Mouse (Mus musculus) 3134 (cell line): Measurements from ENCODE around the gene Bscl2.

Experiments used
- DNase-seq: peaks from one replicate; pipeline ENCODE4 v3.0.0-alpha.2; 2011; ENCODE audit warnings: low spot score; ENCODE audit not compliant: insufficient read length; ENCODE audit errors: extremely low read depth

Gene Bscl2

DNA sequence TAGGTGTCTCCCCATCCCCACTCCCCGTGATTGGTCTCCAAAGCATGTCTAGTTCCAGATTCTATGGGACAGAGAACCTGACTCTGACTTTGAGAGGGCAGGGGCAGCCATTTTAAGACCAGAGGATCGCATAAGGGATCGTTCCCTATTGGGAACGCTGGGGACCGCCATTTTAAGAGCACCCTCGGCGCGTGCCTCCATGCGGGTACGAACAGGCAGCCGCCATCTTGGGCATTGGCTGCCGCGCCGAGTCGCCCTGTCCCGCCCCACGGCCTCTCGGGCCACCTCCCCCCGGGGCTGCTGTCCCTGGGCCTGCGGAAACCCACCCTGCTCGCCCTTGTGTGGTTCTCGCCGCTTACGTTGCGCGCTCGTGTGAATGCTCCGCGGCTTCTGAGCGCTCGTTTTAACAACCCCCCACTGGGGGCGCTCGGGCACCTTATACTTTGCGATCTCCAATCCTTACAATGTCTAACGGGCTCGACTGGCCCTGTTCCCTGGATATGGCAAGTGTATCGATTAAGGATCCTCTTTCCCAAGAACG lies at the start of gene Bscl2:
Bscl2 (plus strand) TSS at position 217 of the 541 bp plus-strand sequence.
- peak; percentile 17 for DNase-seq

- no peak for DNase-seq
Observed at GRCm38 (mm10) chr19:8788521-8788920, 48.7 kb upstream of the Bscl2 start.

GRCm38 (mm10) chr19:8789171-8789570 lies 48.1 kb upstream of the Bscl2 start:
- no peak for DNase-seq

DNA sequence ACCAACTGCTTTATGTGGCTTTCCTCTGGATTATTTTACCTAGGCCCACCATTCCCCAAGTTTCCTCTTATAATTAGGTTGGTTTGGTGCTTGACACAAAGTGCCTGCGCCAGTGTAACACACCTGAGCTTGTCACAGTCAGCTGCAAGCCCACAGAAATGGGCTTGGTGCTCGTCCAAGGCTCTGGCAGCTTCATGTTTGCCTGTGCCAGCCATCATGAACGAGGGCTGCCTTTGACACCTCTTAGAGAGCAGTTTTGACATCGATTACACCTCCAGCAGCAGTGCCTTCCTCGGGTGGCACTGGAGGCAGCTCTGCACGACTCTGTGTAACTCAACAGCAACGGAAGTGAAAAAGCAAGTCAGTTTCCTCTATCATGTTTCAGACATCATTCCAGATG lies 47.1 kb upstream of the Bscl2 start:
- no peak for DNase-seq

- DNase-seq = peak; percentile 93
Observed at GRCm38 (mm10) chr19:8798264-8798946, 38.9 kb upstream of the Bscl2 start, which contains the start of gene Polr2g. TSS of gene Polr2g (minus strand) at chr19:8798577.

- no peak for DNase-seq
Observed at GRCm38 (mm10) chr19:8798947-8799315, 38.3 kb upstream of the Bscl2 start.

GRCm38 (mm10) chr19:8802130-8802821 lies 35.0 kb upstream of the Bscl2 start, which contains the start of gene Zbtb3:
TSS of gene Zbtb3 (plus strand) at chr19:8802555.
- DNase-seq = peak; percentile 89

DNA sequence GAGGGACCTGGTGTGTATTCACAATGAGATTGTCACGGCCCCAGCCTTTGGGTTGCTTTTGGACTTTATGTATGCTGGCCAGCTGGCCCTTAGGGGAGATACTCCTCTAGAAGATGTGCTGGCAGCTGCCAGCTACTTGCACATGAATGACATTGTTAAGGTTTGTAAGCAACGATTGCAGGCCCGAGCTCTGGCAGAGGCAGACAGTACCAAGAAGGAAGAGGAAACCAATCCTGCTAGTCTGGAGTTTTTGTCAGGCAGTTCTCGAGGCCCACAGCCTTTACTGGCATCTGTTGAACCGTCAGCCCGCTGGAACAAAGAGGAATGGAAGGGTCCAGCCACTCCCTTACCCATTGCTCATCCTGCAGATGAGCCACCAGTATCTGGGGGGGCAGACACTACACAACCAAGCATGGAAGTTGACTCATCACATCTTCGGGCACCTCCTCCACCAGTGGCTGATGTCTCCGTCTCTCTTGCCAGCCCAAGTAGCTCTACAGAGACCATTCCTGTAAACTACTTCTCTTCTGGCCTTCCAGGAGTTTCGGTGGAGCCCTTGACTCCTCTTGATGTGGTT lies 34.0 kb upstream of the Bscl2 start:
- no peak for DNase-seq

DNA sequence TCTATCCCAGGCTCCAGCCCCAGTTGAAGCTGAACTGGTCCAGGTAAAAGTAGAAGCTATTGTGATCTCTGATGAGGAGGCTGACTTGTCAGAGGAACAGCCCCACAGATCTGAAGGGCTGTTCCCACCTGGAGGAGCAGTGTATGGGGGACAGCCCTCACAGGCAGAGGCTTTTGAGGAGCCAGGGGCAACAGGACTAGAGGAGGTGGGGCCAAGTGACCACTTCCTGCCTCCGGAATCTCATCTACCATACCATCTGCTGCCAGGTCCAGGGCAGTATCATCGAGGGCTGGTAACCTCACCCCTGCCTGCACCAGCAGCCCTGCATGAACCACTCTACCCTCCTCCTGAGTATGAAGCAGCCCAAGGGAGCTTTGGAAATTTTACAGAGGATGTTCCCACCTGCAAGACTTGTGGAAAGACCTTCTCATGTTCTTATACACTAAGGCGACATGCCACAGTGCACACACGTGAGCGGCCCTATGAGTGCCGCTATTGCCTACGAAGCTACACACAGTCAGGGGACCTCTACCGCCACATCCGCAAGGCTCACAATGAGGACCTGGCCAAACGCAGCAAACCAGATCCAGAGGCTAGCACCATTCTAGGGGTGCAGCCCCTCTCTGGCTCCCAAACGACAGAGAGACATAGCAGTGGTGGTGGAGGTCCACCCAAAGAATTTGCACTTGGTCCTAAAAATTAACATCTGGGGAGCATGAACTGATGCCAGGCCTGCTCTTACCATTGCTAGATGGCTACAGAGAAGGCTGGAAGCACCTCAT lies 33.2 kb upstream of the Bscl2 start:
- no peak for DNase-seq

GRCm38 (mm10) chr19:8806810-8807209 lies 30.5 kb upstream of the Bscl2 start:
- no peak for DNase-seq

- no peak for DNase-seq
Observed at GRCm38 (mm10) chr19:8815812-8816211, 21.5 kb upstream of the Bscl2 start.

GRCm38 (mm10) chr19:8817001-8817400 lies 20.3 kb upstream of the Bscl2 start:
- DNase-seq = no peak

- no peak for DNase-seq
Observed at GRCm38 (mm10) chr19:8818301-8818798, 18.9 kb upstream of the Bscl2 start.

GRCm38 (mm10) chr19:8818801-8819595 lies 18.3 kb upstream of the Bscl2 start, which contains the start of gene Ttc9c:
TSS of gene Ttc9c (minus strand) at chr19:8819333.
- DNase-seq = peak; percentile 93

- peak; percentile 99 for DNase-seq
Observed at GRCm38 (mm10) chr19:8819596-8820423, 17.5 kb upstream of the Bscl2 start, which contains the start of gene Hnrnpul2. TSS of gene Hnrnpul2 (plus strand) at chr19:8820010.

DNA sequence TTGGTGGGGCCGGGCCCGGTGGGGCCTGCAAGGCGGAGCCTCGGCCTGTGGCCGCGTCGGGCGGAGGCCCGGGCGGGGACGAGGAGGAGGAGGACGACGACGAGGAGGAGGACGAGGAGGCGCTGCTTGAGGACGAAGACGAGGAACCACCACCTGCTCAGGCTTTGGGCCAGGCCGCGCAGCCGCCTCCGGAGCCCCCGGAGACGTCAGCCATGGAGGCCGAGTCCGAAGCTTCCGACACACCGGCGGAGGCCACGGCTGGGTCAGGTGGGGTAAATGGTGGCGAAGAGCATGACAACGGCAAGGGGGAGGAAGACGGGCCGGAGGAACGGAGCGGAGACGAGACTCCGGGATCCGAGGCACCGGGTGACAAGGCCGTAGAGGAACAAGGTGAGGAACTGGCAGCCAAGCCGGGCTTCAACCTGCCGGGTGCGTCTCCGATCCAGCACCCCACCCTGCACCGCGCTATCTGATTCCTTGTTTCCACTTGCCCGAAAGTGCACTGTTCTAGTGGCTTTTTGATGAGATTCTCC lies 16.8 kb upstream of the Bscl2 start:
- no peak for DNase-seq

DNA sequence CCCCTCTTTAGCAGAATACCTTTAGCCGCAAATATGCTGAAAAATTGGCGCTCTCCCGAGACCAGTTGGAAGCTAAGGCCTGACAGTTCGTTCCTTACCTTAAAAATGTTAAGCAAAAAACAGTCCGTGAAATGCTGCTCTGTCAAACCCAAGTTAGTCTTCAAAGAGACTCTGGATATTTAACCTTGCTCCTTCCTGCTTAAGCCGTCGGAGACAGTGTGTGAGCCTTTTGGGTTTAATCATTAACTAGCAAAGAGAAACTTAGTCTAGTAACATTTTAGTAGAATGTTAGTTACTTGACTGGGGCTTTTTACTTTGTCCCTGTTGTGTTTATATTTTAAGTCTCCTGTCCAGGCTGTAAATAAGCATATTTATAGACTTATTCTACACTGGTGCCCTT lies 16.1 kb upstream of the Bscl2 start:
- no peak for DNase-seq

DNA sequence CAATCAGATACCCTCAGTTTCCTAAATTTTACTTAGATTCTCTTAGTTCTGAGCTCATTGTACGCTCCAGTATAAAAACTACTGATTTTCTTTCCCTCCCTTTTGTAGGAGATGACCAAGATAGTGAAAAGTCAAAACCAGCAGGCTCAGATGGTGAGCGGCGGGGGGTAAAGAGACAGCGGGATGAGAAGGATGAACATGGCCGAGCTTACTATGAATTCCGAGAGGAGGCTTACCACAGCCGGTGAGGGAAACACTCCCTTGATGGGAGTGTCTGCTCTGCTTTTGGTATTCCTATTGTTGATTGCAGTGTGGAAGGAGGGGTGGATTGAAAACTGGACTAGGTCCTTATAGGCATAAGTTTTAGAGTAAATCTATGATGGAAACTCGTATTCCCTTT lies 14.6 kb upstream of the Bscl2 start:
- no peak for DNase-seq

DNA sequence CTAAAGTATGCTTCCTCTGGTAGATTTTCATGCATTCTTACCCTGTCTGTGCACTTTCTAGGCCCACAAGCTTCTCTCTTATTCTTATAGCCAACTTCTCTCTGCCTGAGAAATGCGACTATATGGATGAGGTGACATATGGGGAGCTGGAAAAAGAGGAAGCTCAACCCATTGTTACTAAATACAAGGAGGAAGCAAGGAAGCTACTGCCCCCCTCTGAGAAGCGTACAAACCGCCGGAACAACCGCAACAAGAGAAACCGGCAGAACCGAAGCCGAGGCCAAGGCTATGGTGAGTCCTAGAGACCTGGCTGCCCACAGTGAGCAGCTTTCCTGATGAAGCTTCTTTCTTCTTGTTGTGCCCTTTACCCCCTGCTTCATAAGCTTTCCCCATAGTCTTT lies 7.6 kb upstream of the Bscl2 start, which contains the start of gene AC129217.1:
AC129217.1 (plus strand) TSS at position 114 of the 400 bp plus-strand sequence.
- DNase-seq = no peak
